Mouse (Mus musculus): ENCODE results near the gene Adgre5. TPM values are rescaled to one million over a fixed set of nuclear protein-coding genes. Genes with fewer than 3 reads are reported as not detected.
A peak's percentile ranks its signal among the peaks of the same experiment; 100 is the strongest.

Adgre5 gene
- 114 TPM for polyA plus RNA-seq (2012; fragmentation: generic; extraction: Trizol)
- long read RNA-seq, experiment 1, transcript Adgre5-201 (18 exons, 2,986 nt): minor isoform, 18 of 97 reads
- long read RNA-seq, experiment 1, transcript Adgre5-202 (20 exons, 3,000 nt): minor isoform, 7 of 97 reads
- long read RNA-seq, experiment 1, transcript Adgre5-203 (19 exons, 2,867 nt): major isoform, 26 of 97 reads
- long read RNA-seq, experiment 1, partial matches to known transcripts: 27 of 97 reads
- long read RNA-seq, experiment 1, other reads (novel, unspliced or antisense): 19 of 97 reads
- long read RNA-seq, experiment 2, transcript Adgre5-202 (20 exons, 3,000 nt): minor isoform, 36 of 369 reads
- long read RNA-seq, experiment 2, transcript Adgre5-203 (19 exons, 2,867 nt): major isoform, 161 of 369 reads
- long read RNA-seq, experiment 2, transcript Adgre5-201 (18 exons, 2,986 nt): minor isoform, 80 of 369 reads
- long read RNA-seq, experiment 2, partial matches to known transcripts: 57 of 369 reads
- long read RNA-seq, experiment 2, other reads (novel, unspliced or antisense): 35 of 369 reads

DNA sequence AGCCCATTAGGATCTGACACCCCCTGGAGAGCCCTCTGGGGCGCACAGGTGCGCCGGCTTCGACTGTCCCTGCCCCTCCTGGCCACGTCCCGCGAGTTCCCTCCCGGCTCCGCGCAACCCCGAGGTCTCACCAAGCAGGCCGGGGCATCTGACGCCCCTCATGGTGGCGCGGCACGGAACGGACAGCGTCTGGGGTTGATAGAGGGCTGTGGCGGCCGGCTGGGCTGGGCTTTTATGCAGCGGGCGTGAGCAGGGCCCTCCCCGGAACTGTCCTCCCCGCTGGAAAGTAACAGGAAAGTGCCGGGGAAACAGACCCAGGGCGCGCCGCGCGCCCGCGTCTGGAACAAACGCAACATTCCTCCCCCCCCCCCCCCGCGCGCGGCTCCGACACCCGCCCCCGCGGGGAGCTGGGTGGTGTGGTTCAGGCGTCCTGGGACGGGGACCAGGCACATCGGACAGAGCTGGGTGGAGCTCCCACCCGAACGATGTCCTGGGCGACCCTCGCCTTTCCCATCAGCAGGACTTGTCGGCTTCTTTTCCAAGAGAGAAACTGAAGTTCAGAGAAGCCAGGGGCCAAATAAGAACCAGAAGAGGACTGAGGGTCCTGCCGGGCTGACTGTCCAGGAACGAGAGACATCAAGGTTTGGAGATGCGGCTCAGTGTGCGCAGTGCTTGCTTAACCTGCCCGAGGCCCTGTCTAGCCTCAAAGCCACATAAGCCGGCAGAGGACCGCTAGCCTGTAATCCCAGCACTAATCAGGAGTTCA, at the start of gene Adgre5:
Gene Adgre5, minus strand, starts transcription at position 351 of the 766 bp plus-strand sequence.
- TF ChIP-seq MYOG (IDR thresholded peaks at IDR 0.05; ENCODE audit: control insufficient read depth, extremely low read depth, insufficient read length): no peak
- no peak for TF ChIP-seq USF1 (IDR thresholded peaks at IDR 0.05; ENCODE audit: low read depth)
- no peak for TF ChIP-seq CEBPB (IDR thresholded peaks at IDR 0.05; ENCODE audit: low read depth)
- no peak for TF ChIP-seq FOSL1 (IDR thresholded peaks at IDR 0.05; ENCODE audit: insufficient read depth, low read length, poor library complexity, severe bottlenecking)
- TF ChIP-seq MYOD1 (IDR thresholded peaks at IDR 0.05; ENCODE audit: control insufficient read depth, insufficient read length, low read depth): no peak
- TF ChIP-seq MAX (IDR thresholded peaks at IDR 0.05): no peak
- no peak for TF ChIP-seq CTCF (IDR thresholded peaks at IDR 0.05; ENCODE audit: control insufficient read depth, insufficient read depth, insufficient read length)
- peak within 1 kb of the TSS; percentile 72 for H3ac ChIP-seq (ENCODE audit: control insufficient read depth, insufficient read length, low read depth)

DNA sequence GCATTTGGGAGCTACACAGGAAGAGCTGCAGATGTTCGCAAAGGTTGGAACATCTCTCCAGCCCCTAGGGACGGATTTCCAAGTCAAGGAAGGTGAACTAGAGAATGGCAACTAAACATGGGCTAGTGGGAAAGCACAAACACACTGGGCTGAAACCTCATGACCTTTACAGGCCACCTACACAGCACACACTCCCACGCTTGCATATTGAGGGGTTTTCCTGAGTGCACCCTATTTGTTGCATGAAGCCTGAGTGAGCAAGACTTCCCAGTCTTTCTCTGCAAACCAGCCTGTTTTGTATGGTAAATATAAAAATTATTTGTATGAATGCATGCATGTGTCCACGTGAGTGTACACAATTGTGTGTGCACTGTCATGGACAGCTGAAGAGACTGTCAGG, 48.7 kb upstream of the Adgre5 start:
- H3ac ChIP-seq (ENCODE audit: control insufficient read depth, insufficient read length, low read depth): no peak overlapping the region
- H3K79me3 ChIP-seq (ENCODE audit: low read depth): no peaks in the 10 kb centered on the region
- peaks cover 26% of the 10 kb centered on the region for H3K27me3 ChIP-seq (ENCODE audit: control insufficient read depth, insufficient read depth, insufficient read length)
- H3K79me2 ChIP-seq (ENCODE audit: control insufficient read depth, insufficient read depth): no peaks in the 10 kb centered on the region
- no peaks in the 10 kb centered on the region for H3K36me3 ChIP-seq (ENCODE audit: control insufficient read depth, insufficient read depth)
- H3K4me3 ChIP-seq (ENCODE audit: insufficient read depth, poor library complexity, severe bottlenecking): no peak overlapping the region
- TF ChIP-seq MYOD1 (IDR thresholded peaks at IDR 0.05; ENCODE audit: control insufficient read depth, insufficient read length, low read depth) (no peak), FOSL1 (IDR thresholded peaks at IDR 0.05; ENCODE audit: insufficient read depth, low read length, poor library complexity, severe bottlenecking) (no peak), MYOG (IDR thresholded peaks at IDR 0.05; ENCODE audit: control insufficient read depth, extremely low read depth, insufficient read length) (no peak), USF1 (IDR thresholded peaks at IDR 0.05; ENCODE audit: low read depth) (no peak), CEBPB (IDR thresholded peaks at IDR 0.05; ENCODE audit: low read depth) (no peak), CTCF (IDR thresholded peaks at IDR 0.05; ENCODE audit: control insufficient read depth, insufficient read depth, insufficient read length) (no peak), MAX (IDR thresholded peaks at IDR 0.05) (no peak)

More for the DNA sequence above, at the start of gene Adgre5:
- H3K79me3 ChIP-seq (ENCODE audit: low read depth): peaks cover 16% of the 10 kb centered on the region
- peaks cover 40% of the 10 kb centered on the region for H3K79me2 ChIP-seq (ENCODE audit: control insufficient read depth, insufficient read depth)
- no peaks in the 10 kb centered on the region for H3K36me3 ChIP-seq (ENCODE audit: control insufficient read depth, insufficient read depth)
- no peaks in the 10 kb centered on the region for H3K27me3 ChIP-seq (ENCODE audit: control insufficient read depth, insufficient read depth, insufficient read length)
- H3K4me3 ChIP-seq (ENCODE audit: insufficient read depth, poor library complexity, severe bottlenecking): peak within 1 kb of the TSS; percentile 59

DNA sequence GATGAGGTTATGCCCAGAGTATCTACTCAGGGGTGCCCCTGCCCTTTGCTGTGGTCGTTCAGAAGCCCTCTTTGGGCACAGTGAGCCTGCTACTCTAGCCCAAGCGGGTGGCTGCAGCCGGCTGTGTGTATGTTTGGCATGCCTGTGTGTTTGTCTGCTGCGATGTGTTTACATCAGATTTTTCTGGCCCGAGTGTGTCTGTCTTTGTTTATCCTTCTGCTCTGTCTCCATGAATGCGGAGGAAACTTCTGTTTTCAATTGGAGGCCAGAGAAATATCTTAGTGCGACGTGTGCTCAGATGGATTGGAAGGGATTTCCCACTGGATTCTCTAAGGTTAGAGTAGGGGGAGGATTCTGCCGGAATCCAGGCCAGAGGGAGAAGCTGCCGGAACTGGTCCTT, 43.9 kb upstream of the Adgre5 start:
- Histone ChIP-seq H3K36me3 (ENCODE audit: control insufficient read depth, insufficient read depth) (no peaks in the 10 kb centered on the region), H3K27me3 (ENCODE audit: control insufficient read depth, insufficient read depth, insufficient read length) (peaks cover 7% of the 10 kb centered on the region), H3K79me2 (ENCODE audit: control insufficient read depth, insufficient read depth) (no peaks in the 10 kb centered on the region), H3K4me3 (ENCODE audit: insufficient read depth, poor library complexity, severe bottlenecking) (no peak overlapping the region), H3ac (ENCODE audit: control insufficient read depth, insufficient read length, low read depth) (no peak overlapping the region), H3K79me3 (ENCODE audit: low read depth) (no peaks in the 10 kb centered on the region)
- TF ChIP-seq USF1 (IDR thresholded peaks at IDR 0.05; ENCODE audit: low read depth): no peak
- no peak for TF ChIP-seq CEBPB (IDR thresholded peaks at IDR 0.05; ENCODE audit: low read depth)
- no peak for TF ChIP-seq FOSL1 (IDR thresholded peaks at IDR 0.05; ENCODE audit: insufficient read depth, low read length, poor library complexity, severe bottlenecking)
- TF ChIP-seq MYOD1 (IDR thresholded peaks at IDR 0.05; ENCODE audit: control insufficient read depth, insufficient read length, low read depth): no peak
- no peak for TF ChIP-seq MAX (IDR thresholded peaks at IDR 0.05)
- TF ChIP-seq MYOG (IDR thresholded peaks at IDR 0.05; ENCODE audit: control insufficient read depth, extremely low read depth, insufficient read length): no peak
- TF ChIP-seq CTCF (IDR thresholded peaks at IDR 0.05; ENCODE audit: control insufficient read depth, insufficient read depth, insufficient read length): no peak

DNA sequence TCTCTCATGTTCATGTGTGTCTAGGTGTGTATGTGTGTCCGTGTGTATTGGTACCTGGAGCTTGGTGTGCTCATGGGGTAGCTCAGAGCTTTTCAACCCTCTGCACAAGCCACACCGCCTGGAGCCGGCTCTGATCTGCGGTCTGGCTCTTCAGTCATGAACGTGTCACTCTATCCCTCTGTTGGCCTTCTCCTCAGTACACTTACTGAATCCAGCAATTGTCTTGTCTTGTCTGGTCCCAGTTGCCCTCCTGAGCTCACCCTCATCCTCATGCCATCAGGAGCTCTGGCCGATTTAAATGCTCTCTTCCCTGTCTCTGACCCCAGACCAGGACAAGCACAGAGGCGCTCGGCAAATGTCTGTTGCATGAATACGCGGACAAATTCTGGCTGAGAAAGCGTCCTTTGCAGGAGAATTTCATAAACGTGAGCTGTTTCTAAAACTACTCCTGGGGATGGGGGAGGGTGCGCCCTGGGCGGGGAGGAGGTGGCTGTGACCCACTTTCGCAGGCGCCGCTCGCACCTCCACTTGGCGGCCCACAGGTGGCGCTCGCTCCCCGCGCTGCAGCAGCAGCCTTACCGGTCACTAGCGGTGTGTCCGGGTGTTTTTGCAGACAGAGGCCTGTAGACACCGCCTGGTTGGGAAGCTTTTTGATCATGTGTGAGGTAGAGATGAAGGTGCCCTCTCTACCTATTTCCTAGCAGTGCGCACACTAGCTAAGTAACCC, 41.9 kb upstream of the Adgre5 start:
- Histone ChIP-seq H3K36me3 (ENCODE audit: control insufficient read depth, insufficient read depth) (no peaks in the 10 kb centered on the region), H3K4me3 (ENCODE audit: insufficient read depth, poor library complexity, severe bottlenecking) (no peak overlapping the region), H3ac (ENCODE audit: control insufficient read depth, insufficient read length, low read depth) (no peak overlapping the region), H3K79me3 (ENCODE audit: low read depth) (no peaks in the 10 kb centered on the region), H3K27me3 (ENCODE audit: control insufficient read depth, insufficient read depth, insufficient read length) (peaks cover 3% of the 10 kb centered on the region), H3K79me2 (ENCODE audit: control insufficient read depth, insufficient read depth) (no peaks in the 10 kb centered on the region)
- TF ChIP-seq CEBPB (IDR thresholded peaks at IDR 0.05; ENCODE audit: low read depth) (no peak), CTCF (IDR thresholded peaks at IDR 0.05; ENCODE audit: control insufficient read depth, insufficient read depth, insufficient read length) (peak; percentile 97)

DNA sequence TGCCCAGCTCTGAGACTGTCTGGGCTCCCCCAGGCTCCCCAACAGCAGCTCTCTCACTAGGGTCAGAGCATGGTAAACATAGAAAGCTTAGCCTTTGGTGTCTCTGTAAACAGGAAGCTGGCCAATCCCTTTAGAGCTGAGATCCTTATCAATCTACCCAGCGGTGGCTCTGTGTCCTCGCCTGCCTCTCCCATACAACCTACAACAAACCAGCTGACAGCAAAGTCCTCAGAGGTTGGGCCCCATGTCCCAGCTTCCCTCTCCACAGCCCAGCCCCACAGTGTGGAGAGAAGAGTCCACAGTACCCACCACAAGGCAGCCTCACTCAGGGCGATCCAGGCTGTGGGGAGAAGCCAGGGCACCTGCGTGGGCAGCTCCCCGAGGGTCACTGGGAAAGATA, 38.5 kb upstream of the Adgre5 start:
- H3K79me2 ChIP-seq (ENCODE audit: control insufficient read depth, insufficient read depth): no peaks in the 10 kb centered on the region
- no peaks in the 10 kb centered on the region for H3K36me3 ChIP-seq (ENCODE audit: control insufficient read depth, insufficient read depth)
- H3K79me3 ChIP-seq (ENCODE audit: low read depth): no peaks in the 10 kb centered on the region
- H3K4me3 ChIP-seq (ENCODE audit: insufficient read depth, poor library complexity, severe bottlenecking): no peak overlapping the region
- no peaks in the 10 kb centered on the region for H3K27me3 ChIP-seq (ENCODE audit: control insufficient read depth, insufficient read depth, insufficient read length)
- TF ChIP-seq CEBPB (IDR thresholded peaks at IDR 0.05; ENCODE audit: low read depth): no peak
- TF ChIP-seq MYOG (IDR thresholded peaks at IDR 0.05; ENCODE audit: control insufficient read depth, extremely low read depth, insufficient read length): no peak
- no peak for TF ChIP-seq MYOD1 (IDR thresholded peaks at IDR 0.05; ENCODE audit: control insufficient read depth, insufficient read length, low read depth)
- TF ChIP-seq USF1 (IDR thresholded peaks at IDR 0.05; ENCODE audit: low read depth): no peak
- TF ChIP-seq FOSL1 (IDR thresholded peaks at IDR 0.05; ENCODE audit: insufficient read depth, low read length, poor library complexity, severe bottlenecking): no peak
- TF ChIP-seq MAX (IDR thresholded peaks at IDR 0.05): no peak
- TF ChIP-seq CTCF (IDR thresholded peaks at IDR 0.05; ENCODE audit: control insufficient read depth, insufficient read depth, insufficient read length): no peak
- no peak overlapping the region for H3ac ChIP-seq (ENCODE audit: control insufficient read depth, insufficient read length, low read depth)

Data from C2C12 (cell line).